Mouse (Mus musculus) E14TG2a.4 (cell line): Measurements from ENCODE around the gene Alkbh7.
A peak's percentile ranks its signal among the peaks of the same experiment; 100 is the strongest.

Source experiments
- H3K27me3 ChIP-seq: 2 replicates; pipeline ENCODE4 v1.6.1; 2014; ENCODE audit warnings: low read length, control low read depth; ENCODE audit not compliant: insufficient read depth
- H3K36me3 ChIP-seq: 2 replicates; pipeline ENCODE4 v1.6.1; 2014; ENCODE audit warnings: low read length, control low read depth; ENCODE audit not compliant: insufficient read depth
- H3K4me1 ChIP-seq: replicated peaks from 2 replicates; pipeline ENCODE4 v1.6.1; 2014; ENCODE audit warnings: low read depth, low read length, control low read depth
- H3K4me3 ChIP-seq: replicated peaks from 2 replicates; pipeline ENCODE4 v1.5.1; 2014; ENCODE audit warnings: mild to moderate bottlenecking, low read length
- H3K9me3 ChIP-seq: 2 replicates; pipeline ENCODE4 v1.6.1; 2014; ENCODE audit warnings: low read length, control low read depth
- CTCF ChIP-seq: conservative IDR thresholded peaks from 2 replicates; pipeline ENCODE4 v1.5.1; 2014; ENCODE audit warnings: low read length
- NANOG ChIP-seq: IDR thresholded peaks from 2 replicates; pipeline ENCODE4 v1.6.1; 2014; ENCODE audit warnings: borderline replicate concordance, low read length, mixed read lengths
- POU5F1 ChIP-seq: IDR thresholded peaks from 2 replicates; pipeline ENCODE4 v1.6.1; 2014; ENCODE audit warnings: low read length, borderline replicate concordance

The Alkbh7 gene

DNA sequence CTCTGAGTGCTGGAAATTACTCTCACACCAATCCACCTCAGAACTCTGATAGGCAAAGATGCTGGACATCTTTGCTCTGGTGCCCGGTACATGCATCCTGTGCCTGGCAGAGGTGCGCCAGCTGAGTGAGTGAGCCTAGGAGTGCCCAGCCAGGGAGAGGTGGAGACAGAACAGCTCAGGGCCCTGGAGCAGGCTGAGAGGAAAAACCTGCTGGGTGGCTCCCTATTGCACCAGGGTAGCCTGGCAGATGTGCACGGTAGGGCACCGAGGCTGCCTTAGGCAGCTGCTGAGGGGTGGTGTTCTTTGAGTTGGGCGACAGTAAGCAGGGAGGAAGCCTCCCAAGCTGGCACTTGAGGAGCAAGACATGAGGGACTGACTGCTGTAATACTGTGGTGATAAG is 15.1 kb upstream of the Alkbh7 start, which contains the start of gene Acer1:
TSS of gene Acer1 (minus strand) at position 114 of the 400 bp plus-strand sequence.
- TF ChIP-seq CTCF (no peak), POU5F1 (no peak), NANOG (no peak)
- Histone ChIP-seq H3K4me1 (peaks cover 3% of the 10 kb centered on the region), H3K36me3 (no peaks in the 10 kb centered on the region), H3K4me3 (no peak within 1 kb of the TSS), H3K27me3 (no peaks in the 10 kb centered on the region; the same call in 1 of the 2 replicates), H3K9me3 (no peaks in the 10 kb centered on the region)

- H3K9me3 ChIP-seq, result no peaks in the 10 kb centered on the region
- no peaks in the 10 kb centered on the region for H3K27me3 ChIP-seq
- peaks cover 12% of the 10 kb centered on the region for H3K4me1 ChIP-seq
- TF ChIP-seq POU5F1 (no peak), CTCF (no peak), NANOG (no peak)
- no peaks in the 10 kb centered on the region for H3K36me3 ChIP-seq
- no peak overlapping the region for H3K4me3 ChIP-seq
These were observed 12.3 kb upstream of the Alkbh7 start for GRCm38 (mm10) chr17:56984886-56985285.

DNA sequence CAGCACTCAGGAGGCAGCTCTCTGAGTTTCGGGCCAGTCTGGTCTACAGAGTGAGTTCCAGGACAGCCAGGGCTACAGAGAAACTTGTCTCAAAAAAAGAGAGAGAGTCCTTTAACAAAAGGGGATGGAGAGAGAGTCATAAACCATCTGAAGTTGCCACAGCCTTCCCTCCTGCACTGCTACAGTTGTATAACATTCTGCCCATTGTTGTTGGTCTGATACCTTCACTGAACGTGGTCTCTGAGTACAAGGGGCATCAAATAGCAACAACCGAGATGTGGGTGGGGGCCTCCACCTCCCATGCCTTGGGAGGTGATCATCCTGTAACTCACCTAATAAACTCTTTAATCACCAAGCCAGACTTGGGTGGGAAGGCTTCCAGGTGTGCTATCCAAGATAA is 11.5 kb upstream of the Alkbh7 start:
- Histone ChIP-seq H3K4me3 (no peak overlapping the region), H3K27me3 (no peaks in the 10 kb centered on the region), H3K36me3 (no peaks in the 10 kb centered on the region), H3K4me1 (peaks cover 12% of the 10 kb centered on the region), H3K9me3 (no peaks in the 10 kb centered on the region)
- TF ChIP-seq POU5F1 (no peak), NANOG (no peak), CTCF (no peak)

GRCm38 (mm10) chr17:56986105-56986805 is 10.9 kb upstream of the Alkbh7 start:
- H3K9me3 ChIP-seq, result no peaks in the 10 kb centered on the region
- peaks cover 17% of the 10 kb centered on the region for H3K4me1 ChIP-seq
- TF ChIP-seq CTCF, result no peak
- H3K36me3 ChIP-seq, result peaks cover 4% of the 10 kb centered on the region
- no peak overlapping the region for H3K4me3 ChIP-seq
- H3K27me3 ChIP-seq, result no peaks in the 10 kb centered on the region

GRCm38 (mm10) chr17:56988441-56988840 is 8.7 kb upstream of the Alkbh7 start:
- Histone ChIP-seq H3K27me3 (no peaks in the 10 kb centered on the region), H3K9me3 (no peaks in the 10 kb centered on the region), H3K36me3 (peaks cover 26% of the 10 kb centered on the region), H3K4me1 (peaks cover 39% of the 10 kb centered on the region), H3K4me3 (no peak overlapping the region)
- TF ChIP-seq NANOG (no peak), POU5F1 (no peak), CTCF (no peak)

DNA sequence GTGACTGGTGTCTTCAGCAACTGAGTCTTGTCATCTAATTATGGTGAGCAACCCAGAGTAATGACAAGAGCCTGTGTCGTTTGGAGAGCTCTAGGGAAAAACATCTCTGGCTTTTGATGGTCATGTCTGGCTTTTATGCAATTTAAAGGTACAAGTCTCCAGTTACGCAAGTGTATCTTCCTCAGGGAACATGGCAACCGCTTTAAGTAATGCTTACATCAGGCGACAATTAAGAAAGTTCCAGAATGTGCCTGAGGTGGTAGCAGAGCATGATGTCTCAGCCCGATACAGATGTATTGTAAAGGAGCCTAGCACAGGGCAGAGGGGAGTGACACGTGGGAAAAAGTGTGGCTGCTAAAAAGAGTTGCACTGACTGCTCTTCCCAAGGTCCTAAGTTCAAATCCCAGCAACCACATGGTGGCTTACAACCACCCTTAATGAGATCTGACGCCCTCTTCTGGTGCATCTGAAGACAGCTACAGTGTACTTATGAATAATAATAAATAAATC is 8.2 kb upstream of the Alkbh7 start:
- TF ChIP-seq CTCF, result no peak
- no peak for TF ChIP-seq POU5F1
- TF ChIP-seq NANOG, result no peak
- H3K4me3 ChIP-seq, result peak overlapping the region; percentile 98; the same call in 1 of the 2 replicates
- H3K27me3 ChIP-seq, result no peaks in the 10 kb centered on the region
- H3K9me3 ChIP-seq, result no peaks in the 10 kb centered on the region
- H3K36me3 ChIP-seq, result peaks cover 31% of the 10 kb centered on the region
- peaks cover 44% of the 10 kb centered on the region for H3K4me1 ChIP-seq

- Histone ChIP-seq H3K4me1 (peaks cover 45% of the 10 kb centered on the region), H3K4me3 (peak overlapping the region; percentile 98), H3K9me3 (no peaks in the 10 kb centered on the region), H3K27me3 (no peaks in the 10 kb centered on the region), H3K36me3 (peaks cover 38% of the 10 kb centered on the region)
- TF ChIP-seq NANOG, result no peak; the same call in 1 of the 2 replicates
These were observed 7.5 kb upstream of the Alkbh7 start for GRCm38 (mm10) chr17:56989467-56990114.

- peaks cover 48% of the 10 kb centered on the region for H3K4me1 ChIP-seq
- H3K9me3 ChIP-seq, result no peaks in the 10 kb centered on the region
- H3K4me3 ChIP-seq, result peak within 1 kb of the TSS; percentile 98
- H3K27me3 ChIP-seq, result no peaks in the 10 kb centered on the region
- TF ChIP-seq POU5F1 (no peak), NANOG (no peak), CTCF (no peak)
- peaks cover 44% of the 10 kb centered on the region for H3K36me3 ChIP-seq
These were observed 6.9 kb upstream of the Alkbh7 start, which contains the start of gene Clpp for GRCm38 (mm10) chr17:56990115-56990746. Gene Clpp, plus strand, starts transcription at chr17:56990305.
